Mouse (Mus musculus) stomach, embryonic 15.5 days (tissue): Measurements from ENCODE around the gene Akap17b. TPM values are rescaled to one million over a fixed set of nuclear protein-coding genes. Genes with fewer than 3 reads are reported as not detected.

Experiments used
- ATAC-seq: fragments of 200-750 bp; cut with Nextera tagmentation; 2 replicates; pipeline ENCODE4 v1.8.0; 2017; ENCODE audit warnings: low read depth, moderate number of reproducible peaks, moderate TSS enrichment; ENCODE audit not compliant: insufficient read depth, low FRiP score
- H3K27ac ChIP-seq: fragments of 300-500 bp; sonication (generic); 2 replicates; pipeline ENCODE4 v1.5.1; 2015; ENCODE audit warnings: mild to moderate bottlenecking, inconsistent platforms
- H3K27me3 ChIP-seq: fragments of 300-500 bp; sonication (generic); replicated peaks from 2 replicates; pipeline ENCODE4 v1.6.1; 2015; ENCODE audit warnings: inconsistent platforms
- H3K36me3 ChIP-seq: fragments of 300-500 bp; sonication (generic); 2 replicates; pipeline ENCODE4 v1.6.1; 2015; ENCODE audit warnings: inconsistent platforms
- H3K4me1 ChIP-seq: fragments of 300-500 bp; sonication (generic); 2 replicates; pipeline ENCODE4 v1.6.1; 2015; ENCODE audit warnings: inconsistent platforms
- H3K4me2 ChIP-seq: fragments of 300-500 bp; sonication (generic); 2 replicates; pipeline ENCODE4 v1.6.1; 2015; ENCODE audit warnings: mild to moderate bottlenecking, inconsistent platforms
- H3K4me3 ChIP-seq: fragments of 300-500 bp; sonication (generic); replicated peaks from 2 replicates; pipeline ENCODE4 v1.5.1; 2015; ENCODE audit warnings: inconsistent platforms
- H3K9ac ChIP-seq: fragments of 300-500 bp; sonication (generic); 2 replicates; pipeline ENCODE4 v1.6.1; 2015; ENCODE audit warnings: inconsistent platforms
- H3K9me3 ChIP-seq: fragments of 300-500 bp; sonication (generic); 2 replicates; pipeline ENCODE4 v1.6.1; 2016; ENCODE audit warnings: inconsistent platforms
- WGBS: fragments of 180-500 bp; shearing (Covaris S2); methylation state at CpG from one replicate; pipeline ENCODE4 v1.1.7; 2015; 5-methylcytosine and 5-hydroxymethylcytosine counted together
- polyA plus RNA-seq: library from polyadenylated mRNA; unstranded; fragments of >200 nt; fragmentation: Nextera tagmentation; extraction: Ambion mirVana; gene quantifications from 2 replicates; pipeline ENCODE4 v1.2.1, GENCODE M21; 2015

Akap17b gene
- polyA plus RNA-seq, 1 experiment from 2014 or later, result 2.1 TPM

GRCm38 (mm10) chrX:36562079-36562478, 83.1 kb downstream of the Akap17b start:
- Histone ChIP-seq H3K27me3 (no peaks in the 10 kb centered on the region), H3K4me3 (no peak overlapping the region), H3K4me1 (no peaks in the 10 kb centered on the region), H3K4me2 (no peak overlapping the region), H3K36me3 (no peaks in the 10 kb centered on the region), H3K9ac (no peak overlapping the region), H3K9me3 (no peaks in the 10 kb centered on the region), H3K27ac (no peak overlapping the region)
- no peak for ATAC-seq
- WGBS, result 33% methylated on average over 3 of the region's 3 CpGs

GRCm38 (mm10) chrX:36561650-36562049, 83.5 kb downstream of the Akap17b start:
- Histone ChIP-seq H3K4me1 (no peaks in the 10 kb centered on the region), H3K9ac (no peak overlapping the region), H3K27ac (no peak overlapping the region), H3K27me3 (no peaks in the 10 kb centered on the region), H3K4me3 (no peak overlapping the region), H3K36me3 (no peaks in the 10 kb centered on the region), H3K4me2 (no peak overlapping the region), H3K9me3 (no peaks in the 10 kb centered on the region)
- no peak for ATAC-seq
- 16% methylated on average over 7 of the region's 7 CpGs for WGBS

GRCm38 (mm10) chrX:36560170-36560569, 85.0 kb downstream of the Akap17b start:
- Histone ChIP-seq H3K9ac (no peak overlapping the region), H3K4me3 (no peak overlapping the region), H3K27ac (no peak overlapping the region), H3K27me3 (no peaks in the 10 kb centered on the region), H3K9me3 (no peaks in the 10 kb centered on the region), H3K4me1 (no peaks in the 10 kb centered on the region), H3K36me3 (no peaks in the 10 kb centered on the region), H3K4me2 (no peak overlapping the region)
- 68% methylated on average over 4 of the region's 4 CpGs for WGBS
- ATAC-seq, result no peak

Other genes starting within 250 kb of the Akap17b start
- not detected in 2 replicates for gene Gm6268, start 244.1 kb downstream of the Akap17b start, polyA plus RNA-seq
- gene Gm14569, start 153.6 kb downstream of the Akap17b start, polyA plus RNA-seq, result not detected in 2 replicates
- 221 and 227 TPM in 2 replicates for gene Pgrmc1, start 47.2 kb downstream of the Akap17b start, polyA plus RNA-seq
- gene Slc25a43, start 98.3 kb upstream of the Akap17b start, polyA plus RNA-seq, result 1.9 and 2.1 TPM in 2 replicates
- 736 and 754 TPM in 2 replicates for gene Slc25a5, start 150.3 kb upstream of the Akap17b start, polyA plus RNA-seq
- gene Ube2a, start 228.5 kb upstream of the Akap17b start, polyA plus RNA-seq, result 114 and 115 TPM in 2 replicates
- 26.9 and 28.4 TPM in 2 replicates for gene C330007P06Rik, start 228.7 kb upstream of the Akap17b start, polyA plus RNA-seq